Mouse (Mus musculus) gastrocnemius, postnatal 14 days (tissue): ENCODE measurements around the gene Timm8a2. TPM values are rescaled to one million over a fixed set of nuclear protein-coding genes. Genes with fewer than 3 reads are reported as not detected.

Source experiments
- DNase-seq: peaks from one replicate; pipeline ENCODE4 v3.0.0; 2021; ENCODE audit warnings: mixed read lengths
- intact Hi-C: fragments of 180-260 bp; cut with DNase I; formaldehyde crosslinking; loops from one replicate; pipeline ENCODE4 v1.15.1; 2025; ENCODE audit warnings: low total_unique reads
- total RNA-seq, 2 experiments: library from RNA; stranded (reverse); gene quantifications; 2 replicates each; pipeline ENCODE4 v1.2.3; 2021

Gene Timm8a2
- total RNA-seq, 2 experiments from 2014 or later = not detected

DNA sequence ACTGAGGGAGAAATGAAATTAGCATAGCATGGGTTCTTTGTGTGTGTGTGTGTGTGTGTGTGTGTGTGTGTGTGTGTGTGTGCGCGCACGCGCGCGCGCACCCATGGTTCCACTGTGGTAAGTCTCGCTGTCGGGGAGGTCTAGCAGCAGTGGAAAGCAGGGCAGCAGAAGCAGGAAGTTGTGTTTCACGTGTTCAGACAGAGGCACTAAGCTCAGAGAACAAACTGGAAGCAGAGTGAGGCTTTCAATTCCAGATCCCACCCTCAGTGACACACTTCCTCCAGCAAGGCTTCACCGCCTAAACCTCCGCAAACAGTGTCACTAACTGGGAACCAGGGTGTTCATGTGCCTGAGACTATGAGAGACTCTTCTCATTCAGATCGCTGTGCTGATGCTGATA lies 25.0 kb upstream of the Timm8a2 start:
- intact Hi-C loops = no loop called here
- DNase-seq = no peak

DNA sequence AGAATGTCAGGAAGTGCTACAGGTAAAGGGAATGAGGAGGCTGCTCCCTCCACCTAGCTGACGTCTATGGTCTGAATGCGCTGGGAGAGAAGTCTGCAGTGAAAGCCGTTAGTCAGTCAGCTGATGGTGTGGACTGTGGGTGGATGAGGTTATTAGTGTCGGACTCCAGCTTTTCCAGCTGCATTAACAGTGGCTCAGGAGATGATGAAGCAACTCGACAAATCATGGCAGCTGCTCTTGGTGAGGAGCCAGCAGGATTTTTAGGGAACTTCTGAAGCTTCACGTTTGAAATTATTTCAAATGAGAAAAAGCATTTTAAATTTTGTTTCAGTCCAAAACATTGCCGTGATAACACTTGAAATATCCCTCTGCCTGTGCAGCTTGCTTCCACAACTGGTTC lies 24.2 kb upstream of the Timm8a2 start:
- intact Hi-C loops = no loop called here

DNA sequence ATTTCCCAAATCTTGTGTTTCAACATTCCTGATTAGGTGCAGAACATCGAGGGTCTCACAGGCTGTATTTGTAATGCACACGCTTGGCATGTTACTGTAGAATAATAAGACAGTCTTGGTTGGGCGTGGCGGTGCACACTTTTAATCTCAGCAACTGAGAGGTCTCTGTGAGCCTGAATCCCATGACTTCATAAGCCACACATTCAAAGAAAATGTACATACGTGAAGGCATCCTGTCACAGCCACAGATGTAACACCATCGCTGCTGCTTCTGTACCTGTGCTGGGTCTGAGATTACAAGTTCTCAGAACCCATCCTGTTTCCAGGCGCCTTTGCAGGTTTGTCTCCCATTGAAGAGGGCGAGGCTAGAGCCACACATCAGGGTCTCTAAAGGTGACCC lies 22.7 kb upstream of the Timm8a2 start:
- DNase-seq = no peak
- intact Hi-C loops = no loop called here

More for the DNA sequence above, 24.2 kb upstream of the Timm8a2 start:
- DNase-seq = peak; percentile 49

DNA sequence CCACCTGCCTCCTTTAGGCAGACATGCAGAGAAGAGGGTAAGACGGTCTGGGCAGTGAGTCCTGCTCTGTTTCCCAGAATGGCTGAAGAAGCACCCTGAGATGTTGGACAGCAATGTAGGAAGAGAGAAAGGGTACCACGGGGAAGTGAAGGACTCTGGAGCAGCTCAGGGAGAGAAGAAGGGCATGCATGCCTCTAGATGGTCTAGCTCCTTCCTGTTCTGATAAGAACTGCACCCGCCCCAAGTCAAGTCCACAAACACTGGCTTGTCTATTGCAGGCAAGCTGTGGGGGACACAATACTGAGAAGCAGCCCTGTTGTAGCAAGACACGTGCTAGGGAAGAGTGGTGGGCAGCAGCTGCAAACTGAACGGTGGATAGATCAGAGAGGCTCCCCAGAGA lies 22.3 kb upstream of the Timm8a2 start:
- no peak for DNase-seq
- intact Hi-C loops = no loop called here

DNA sequence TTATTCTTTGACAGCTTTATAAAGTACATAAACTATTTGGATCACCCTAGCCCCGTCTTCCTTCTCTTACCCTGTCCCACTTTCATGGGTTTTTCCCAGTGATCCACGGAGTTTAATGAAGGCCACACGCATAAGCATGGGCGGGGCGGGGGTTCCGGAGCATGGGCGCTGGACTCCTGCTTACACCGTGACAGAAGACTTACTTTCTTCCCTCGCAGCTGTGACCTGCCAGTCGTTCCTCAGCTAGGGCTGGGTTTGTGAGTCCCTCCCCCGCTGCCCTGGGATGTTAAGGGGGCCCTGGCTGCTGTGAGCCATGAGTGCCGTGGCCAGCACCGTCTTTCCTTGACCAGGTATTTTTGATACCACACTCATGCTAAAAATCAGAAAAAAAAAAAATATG lies 21.7 kb upstream of the Timm8a2 start:
- DNase-seq = no peak
- intact Hi-C loops = no loop called here

DNA sequence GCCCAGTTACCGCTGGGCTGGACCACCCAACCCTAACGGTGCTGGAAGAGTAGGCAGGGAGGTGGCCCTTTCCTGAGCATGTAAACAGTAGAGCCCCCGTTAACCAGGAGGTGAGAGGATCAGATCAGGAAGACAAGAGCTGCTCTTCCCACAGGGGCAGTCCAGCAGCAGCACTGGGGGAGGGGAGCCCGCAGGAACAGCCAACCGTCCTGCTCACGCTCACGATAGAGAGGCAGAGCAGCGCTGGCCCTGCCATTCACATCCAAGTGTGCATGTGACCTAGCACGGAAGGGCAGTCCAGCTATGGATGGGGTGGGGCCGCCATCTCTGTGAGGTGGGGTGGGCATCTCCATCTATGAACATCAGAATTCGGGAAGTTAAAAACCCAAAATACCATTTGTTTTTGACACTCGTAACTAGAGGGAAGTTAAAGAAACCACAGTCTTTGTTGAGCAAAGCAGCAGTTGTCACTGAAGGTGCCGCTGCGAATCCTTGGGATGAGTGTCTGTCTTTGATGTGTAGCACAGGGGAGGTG lies 21.0 kb upstream of the Timm8a2 start:
- DNase-seq = peak; percentile 35

DNA sequence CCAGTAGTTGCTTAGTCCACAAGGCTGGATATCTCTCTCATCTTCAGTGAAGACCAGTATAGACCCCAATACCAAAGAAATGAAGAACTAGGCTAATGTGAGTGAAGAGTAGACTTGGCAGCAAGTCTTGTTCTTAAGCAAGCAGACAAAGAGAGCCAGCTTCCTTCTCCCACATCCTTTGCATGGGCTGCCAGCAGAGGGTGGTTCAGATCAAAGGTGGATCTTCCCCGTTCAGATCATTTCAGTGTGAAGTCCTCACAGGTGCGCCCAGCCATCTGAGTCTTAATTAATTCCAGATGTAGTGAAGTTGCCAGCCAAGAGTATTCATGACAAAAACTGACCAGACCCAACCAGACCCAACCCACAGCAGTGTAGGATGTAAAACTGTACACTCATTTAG lies 16.5 kb upstream of the Timm8a2 start:
- no peak for DNase-seq
- intact Hi-C loops = no loop called here

More for the DNA sequence above, 21.0 kb upstream of the Timm8a2 start:
- intact Hi-C loops = no loop called here

DNA sequence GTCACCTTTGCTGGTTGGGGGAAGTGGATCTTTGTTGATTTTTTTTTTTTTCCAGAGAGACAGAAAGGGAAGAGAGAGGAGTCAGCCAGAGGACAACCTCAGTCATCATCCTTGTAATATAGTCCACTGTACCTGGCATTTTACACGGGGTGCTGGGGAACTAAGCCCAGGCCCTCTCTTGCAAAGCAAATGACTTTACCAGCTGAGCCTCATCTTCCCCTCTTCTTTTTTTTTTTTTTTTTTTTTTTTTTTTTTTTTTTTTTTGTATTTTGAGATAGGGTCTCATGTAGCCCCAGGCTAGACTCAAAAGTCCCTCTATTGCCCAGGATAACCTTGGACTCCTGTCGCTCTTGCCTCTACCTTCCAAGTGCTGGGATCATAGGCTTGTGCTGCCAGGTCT lies 15.1 kb upstream of the Timm8a2 start:
- DNase-seq = no peak
- intact Hi-C loops = no loop called here

DNA sequence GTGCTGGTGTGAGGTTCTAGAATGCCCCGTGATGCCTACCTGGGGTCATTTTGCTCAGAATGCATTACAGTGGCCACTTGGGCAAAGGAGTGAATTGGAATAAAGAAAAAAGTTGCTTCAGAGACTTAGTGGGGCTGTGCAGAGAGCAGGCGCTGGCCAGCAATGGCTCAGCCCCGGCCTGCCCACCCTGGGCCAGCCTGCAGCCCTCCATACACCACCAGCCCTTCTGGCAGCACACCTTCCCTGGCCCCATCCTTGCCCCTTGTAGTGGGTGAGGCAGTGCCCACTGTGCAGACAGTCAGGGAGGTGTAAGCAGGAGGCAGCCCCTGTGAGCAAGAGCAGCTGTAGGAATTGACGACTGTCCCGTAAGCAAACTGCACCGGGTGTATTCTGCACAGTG lies 13.9 kb upstream of the Timm8a2 start:
- no peak for DNase-seq
- intact Hi-C loops = no loop called here

DNA sequence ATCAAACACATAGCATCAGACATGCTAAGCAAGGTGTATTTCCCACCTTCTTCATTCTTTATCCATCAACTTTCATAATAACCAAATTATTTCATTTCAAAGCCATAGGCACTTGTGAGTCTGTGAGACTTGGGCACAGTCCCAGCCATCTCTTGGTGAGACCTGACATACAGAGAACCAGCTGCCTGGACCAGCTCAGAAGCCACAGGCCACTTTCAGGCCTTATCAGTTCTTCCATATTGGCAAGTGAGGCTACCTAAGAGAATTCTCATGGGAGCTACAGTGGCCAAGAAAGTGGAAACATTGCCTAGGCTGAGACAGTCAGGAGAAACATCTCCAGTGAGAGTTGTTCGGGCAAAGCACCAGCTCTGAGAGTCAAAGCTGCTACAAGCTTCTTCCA lies 11.4 kb upstream of the Timm8a2 start:
- intact Hi-C loops = no loop called here
- no peak for DNase-seq

DNA sequence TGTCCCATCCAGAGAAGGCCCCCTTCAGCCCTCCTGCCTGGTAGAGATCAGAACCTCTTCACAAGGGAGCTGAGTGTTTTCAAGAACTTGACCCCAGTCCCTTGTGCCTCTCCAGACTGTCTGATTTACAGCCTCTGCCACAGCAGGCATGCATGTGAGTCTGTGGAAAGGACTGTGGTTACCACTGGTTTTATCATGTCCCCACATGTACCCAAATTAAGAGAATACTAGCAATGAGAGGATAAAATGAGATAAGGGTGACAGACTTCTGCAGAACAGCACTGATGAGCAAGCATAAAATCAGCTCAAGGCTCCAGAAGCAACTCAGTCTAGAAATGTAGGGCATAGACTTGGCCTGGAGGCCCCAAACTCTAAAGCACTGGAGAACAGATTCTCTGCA lies 10.5 kb upstream of the Timm8a2 start:
- intact Hi-C loops = no loop called here
- DNase-seq = no peak

DNA sequence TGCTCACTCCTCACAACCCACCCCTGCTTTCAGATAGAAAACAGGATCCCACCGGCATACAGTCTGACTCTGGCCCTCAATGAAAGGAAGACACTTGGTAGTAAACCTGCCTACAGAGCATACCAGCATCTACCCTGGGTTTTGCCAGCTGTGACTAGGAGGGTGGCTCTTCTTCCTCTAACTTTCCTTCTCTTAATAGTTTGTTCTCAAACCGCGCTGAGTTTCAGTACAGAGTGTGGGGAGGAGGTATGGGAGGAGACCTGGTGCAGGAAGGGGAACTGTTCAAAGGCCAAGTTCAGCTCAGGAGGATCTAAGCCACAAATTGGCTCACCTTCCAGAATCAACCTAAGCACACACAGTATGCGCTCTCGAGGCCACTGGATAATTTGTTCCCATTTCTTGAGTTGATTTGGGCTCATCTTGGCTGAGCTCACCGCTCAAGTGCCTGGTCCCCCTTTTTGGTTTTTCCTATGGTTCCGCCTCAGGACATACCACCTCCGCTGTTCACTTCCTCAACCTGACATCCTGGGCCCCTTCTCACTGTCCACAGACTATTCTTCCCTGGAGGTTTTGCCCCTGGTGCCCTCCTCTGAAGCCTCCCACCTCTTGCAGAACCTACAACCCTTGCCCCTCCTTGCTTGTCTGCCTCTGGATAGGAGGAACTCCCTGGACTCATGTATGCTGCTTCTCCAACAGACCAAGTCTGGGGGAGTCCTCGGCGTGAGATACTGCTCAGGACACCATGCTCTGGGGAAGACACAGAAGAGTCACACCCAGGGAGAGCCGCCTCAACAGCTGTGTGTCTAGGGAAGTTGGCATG lies 5.3 kb upstream of the Timm8a2 start:
- no peak for DNase-seq
- intact Hi-C loops = no loop called here

DNA sequence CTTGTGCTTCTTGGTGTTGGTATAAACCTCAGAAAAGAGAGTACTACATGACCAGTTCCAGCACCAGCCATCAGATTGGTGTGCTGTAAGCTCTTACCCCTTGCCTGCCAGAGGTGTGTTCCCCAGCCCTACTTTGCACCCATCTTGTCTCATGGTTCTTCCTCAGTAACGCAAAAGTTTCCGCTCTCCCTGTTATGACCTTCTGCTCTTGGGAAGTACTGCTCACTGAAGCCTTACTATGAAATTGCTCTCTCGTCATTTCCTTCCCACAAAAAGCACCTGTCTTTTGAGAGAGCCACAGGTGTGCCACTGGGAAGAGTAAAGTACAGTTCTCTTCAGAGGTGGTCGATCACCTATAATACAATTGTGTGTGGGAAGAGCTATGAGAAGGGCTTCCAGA lies 4.6 kb upstream of the Timm8a2 start:
- no peak for DNase-seq
- intact Hi-C loops = no loop called here

DNA sequence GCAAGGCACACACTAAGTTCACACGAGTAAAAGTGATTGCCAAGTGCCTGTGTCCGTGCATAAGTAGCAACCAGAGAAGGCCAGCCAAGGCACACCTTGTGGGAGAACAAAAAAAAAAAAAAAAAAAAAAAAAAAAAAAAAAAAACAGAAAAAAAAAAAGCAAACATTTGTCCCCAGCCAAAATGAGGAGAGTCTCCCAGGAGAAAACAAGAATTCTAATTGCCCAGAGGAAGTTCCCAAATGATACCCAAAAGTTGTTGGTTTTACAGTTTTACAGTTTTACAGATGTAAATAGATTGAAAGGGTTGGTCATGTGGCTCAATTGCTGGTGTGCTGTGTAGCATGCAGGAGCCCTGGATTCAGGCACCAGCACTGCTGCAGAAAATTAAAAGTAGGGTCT lies 2.4 kb upstream of the Timm8a2 start:
- no peak for DNase-seq
- intact Hi-C loops = no loop called here

DNA sequence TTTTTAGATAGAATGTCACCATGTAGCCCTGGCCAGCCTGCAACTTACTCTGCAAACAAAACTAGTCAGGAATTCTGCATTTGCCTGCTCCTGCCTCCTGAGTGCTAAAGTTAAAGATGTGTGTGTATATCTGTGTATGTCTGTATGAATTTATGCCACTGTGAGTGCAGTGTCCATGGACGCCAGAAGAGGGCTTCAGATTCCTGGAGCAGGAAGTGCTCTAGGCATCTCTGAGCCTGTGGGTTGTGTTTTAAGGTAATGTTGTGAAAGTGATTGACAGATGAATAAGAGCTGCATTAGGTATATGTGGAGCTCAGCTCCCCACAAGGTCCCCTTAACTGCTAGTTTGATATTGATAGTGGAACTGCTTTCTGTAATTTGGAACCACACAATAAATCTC lies 707 bp downstream of the Timm8a2 start:
- no peak for DNase-seq
- intact Hi-C loops = no loop called here

DNA sequence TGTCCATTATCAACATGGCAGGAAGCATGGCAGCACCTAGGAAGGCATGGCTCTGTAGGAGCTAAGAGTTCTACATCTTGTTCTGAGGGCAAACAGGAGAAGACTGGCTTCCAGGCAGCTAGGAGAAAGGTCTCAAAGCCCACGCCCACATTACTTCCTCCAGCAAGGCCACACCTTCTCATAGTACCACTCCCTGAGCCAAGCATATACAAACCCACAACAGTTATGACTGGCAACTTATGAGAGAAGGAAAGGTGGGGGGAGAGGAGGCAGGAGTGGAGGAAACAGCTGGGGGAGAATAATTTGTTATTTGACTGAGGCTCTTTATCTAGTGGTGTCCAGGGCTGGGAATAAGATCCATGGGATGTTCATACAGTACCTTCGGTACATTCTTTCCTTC lies 1.4 kb downstream of the Timm8a2 start:
- DNase-seq = no peak
- intact Hi-C loops = no loop called here

DNA sequence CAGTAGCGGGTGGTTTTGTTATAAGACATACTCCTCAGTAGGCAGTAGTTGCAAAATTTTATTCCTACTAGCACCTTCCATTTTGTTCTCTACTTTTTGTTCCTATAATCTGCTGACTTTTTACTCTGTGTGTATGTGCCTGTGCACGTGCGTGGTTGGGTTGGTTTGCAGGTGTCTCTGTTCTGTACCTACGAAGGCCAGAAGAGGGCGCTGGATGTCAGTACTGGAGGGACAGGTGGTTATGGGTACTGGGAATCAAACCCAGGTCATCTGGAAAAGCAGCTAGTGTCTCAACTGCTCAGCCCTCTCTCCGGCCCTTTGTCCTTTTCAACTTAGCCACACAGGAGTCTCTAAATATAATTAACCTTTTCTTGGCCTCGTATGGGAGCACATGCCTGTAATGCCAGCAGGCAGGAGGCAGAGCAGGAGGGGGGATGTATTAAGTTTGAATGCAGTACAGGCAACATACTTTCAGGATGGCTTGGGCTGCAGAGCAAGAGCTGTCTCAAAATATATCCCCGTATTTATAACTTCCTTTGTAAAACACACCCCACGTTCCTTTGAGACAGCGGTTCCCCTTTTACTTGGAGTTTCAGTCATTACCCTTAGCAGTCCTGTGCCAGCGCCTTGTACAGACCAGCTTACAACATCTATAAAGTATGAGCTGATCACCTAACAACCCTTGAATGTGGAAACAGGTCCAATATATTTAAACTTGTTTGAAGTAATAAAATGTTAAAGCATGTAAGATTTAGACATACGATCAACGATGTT lies 4.6 kb downstream of the Timm8a2 start:
- intact Hi-C loops = no loop called here

DNA sequence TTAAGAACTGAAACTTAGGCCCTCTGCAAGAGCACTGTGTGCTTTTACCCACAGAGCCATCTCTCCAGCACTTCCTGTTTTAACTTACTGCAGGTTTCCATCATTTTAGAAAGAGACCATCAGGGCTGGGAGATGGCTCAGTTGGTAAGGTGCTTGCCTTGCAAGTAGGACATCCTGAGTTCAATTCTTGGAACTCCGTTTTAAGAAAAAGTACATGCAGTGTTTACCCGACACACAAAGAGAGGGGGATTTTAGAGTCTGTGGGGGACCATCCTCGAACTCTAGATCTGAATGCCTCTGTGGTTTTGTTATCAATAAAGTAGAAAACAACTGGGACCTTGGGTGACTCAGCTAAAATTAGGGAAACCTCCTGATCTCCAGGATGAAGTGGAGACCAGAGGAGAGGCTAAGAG lies 6.9 kb downstream of the Timm8a2 start:
- no peak for DNase-seq
- intact Hi-C loops = no loop called here

More for the DNA sequence above, 4.6 kb downstream of the Timm8a2 start:
- no peak for DNase-seq

DNA sequence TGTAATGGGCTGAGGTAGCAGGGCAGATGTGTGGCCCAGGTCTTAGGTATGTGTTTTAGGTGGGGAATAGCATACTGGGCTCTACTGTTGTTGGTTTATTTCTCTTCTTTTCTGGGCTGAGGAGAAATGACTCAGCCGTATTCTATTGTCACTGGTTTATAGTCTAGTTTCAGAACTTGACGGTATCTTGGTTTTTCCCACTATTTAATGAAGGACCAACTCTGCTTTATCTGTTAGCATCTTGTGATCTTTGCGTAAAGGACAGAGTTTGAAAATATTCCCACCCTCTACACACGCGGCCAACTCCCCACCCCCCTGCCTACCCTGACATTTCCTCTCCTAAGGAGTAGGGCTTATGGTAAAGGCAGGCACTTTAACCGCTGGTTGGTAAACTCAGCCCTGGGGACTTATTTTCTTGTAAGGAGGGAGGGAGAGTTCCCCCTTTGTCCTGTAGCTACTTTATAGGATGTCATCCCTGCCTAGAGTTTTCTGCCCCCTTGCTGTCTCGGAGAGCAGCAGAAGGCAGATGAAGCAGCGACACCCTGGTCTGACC lies 7.7 kb downstream of the Timm8a2 start:
- no peak for DNase-seq
- intact Hi-C loops = no loop called here

DNA sequence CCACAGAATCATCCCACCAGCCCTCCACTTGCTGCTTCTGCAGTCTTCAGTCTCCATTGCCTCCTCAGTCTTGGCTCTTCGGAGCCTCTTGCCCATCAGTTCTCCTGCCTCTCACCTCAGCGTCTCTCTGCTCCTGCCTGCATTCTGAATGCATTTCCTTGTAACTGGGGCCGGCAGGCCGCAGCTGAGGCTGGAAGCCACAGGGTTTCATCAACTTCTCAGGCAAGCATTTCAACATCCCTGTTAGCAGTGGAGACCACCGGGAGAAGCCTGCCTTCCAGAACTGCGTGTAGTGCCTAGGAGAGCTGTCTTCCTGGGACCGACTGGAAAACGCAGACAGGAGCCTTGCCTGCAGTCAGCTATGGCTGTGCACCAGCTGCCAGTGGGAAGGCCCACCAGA lies 13.3 kb downstream of the Timm8a2 start:
- no peak for DNase-seq
- intact Hi-C loops = no loop called here

DNA sequence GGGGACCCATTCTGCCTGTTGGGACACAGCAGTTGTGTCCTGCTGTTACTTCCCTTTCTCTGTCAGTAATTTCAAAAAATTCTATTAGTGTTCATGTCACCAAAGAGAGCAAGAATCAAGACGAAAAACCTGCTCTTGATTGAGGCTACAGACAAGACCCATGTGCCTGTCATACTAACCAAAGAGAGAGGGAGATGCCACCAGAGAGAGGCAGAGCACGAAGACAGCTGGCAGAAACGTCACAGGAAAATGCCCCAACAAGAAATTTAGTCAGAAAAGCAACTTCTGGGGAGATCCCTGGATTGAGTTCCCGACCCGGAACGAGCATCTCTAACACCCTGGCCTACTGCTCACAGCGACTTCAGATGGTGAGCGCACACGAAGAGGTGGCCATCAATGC lies 14.3 kb downstream of the Timm8a2 start:
- intact Hi-C loops = no loop called here
- no peak for DNase-seq
